Mouse (Mus musculus): ENCODE data around the gene Psma2. TPM values are rescaled to one million over a fixed set of nuclear protein-coding genes. Genes with fewer than 3 reads are reported as not detected.

The Psma2 gene
- polyA plus RNA-seq, 1 experiment = 69.9 TPM

- no peak overlapping the region for H3K27ac ChIP-seq (ENCODE audit: insufficient read depth, low read length)
- H3K4me1 ChIP-seq (ENCODE audit: control insufficient read depth, insufficient read depth, low read length) = no peaks in the 10 kb centered on the region
- TF ChIP-seq POLR2A (IDR thresholded peaks at IDR 0.05; ENCODE audit: extremely low read depth, insufficient read depth, low read length) (no peak), CTCF (IDR thresholded peaks at IDR 0.05; ENCODE audit: extremely low read depth, insufficient read depth, low read length) (no peak)
- H3K4me3 ChIP-seq (ENCODE audit: insufficient read depth, low read length) = no peak overlapping the region
Measured at GRCm38 (mm10) chr13:14639998-14640397, 27.0 kb downstream of the Psma2 start.

DNA sequence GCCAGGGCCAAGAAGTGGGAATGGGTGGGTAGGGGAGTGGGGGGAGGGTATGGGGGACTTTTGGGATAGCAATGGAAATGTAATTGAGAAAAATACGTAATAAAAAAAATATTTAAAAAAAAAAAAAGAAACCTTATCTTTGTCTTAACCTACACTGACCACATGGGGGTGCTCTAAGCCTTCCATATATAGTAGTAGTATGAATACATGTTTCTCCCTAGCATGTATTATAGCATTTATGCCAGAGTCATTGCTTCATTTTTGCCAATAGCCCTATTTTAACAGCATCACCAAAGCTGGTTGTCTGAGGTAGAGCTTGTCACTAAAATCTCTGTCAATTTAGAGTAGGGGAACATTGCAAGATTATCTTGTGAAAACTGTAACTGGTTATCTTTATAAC is 36.3 kb downstream of the Psma2 start:
- no peak overlapping the region for H3K27ac ChIP-seq (ENCODE audit: insufficient read depth, low read length)
- no peak for TF ChIP-seq CTCF (IDR thresholded peaks at IDR 0.05; ENCODE audit: extremely low read depth, insufficient read depth, low read length)
- TF ChIP-seq POLR2A (IDR thresholded peaks at IDR 0.05; ENCODE audit: extremely low read depth, insufficient read depth, low read length) = no peak
- no peak overlapping the region for H3K4me3 ChIP-seq (ENCODE audit: insufficient read depth, low read length)
- H3K4me1 ChIP-seq (ENCODE audit: control insufficient read depth, insufficient read depth, low read length) = no peaks in the 10 kb centered on the region

DNA sequence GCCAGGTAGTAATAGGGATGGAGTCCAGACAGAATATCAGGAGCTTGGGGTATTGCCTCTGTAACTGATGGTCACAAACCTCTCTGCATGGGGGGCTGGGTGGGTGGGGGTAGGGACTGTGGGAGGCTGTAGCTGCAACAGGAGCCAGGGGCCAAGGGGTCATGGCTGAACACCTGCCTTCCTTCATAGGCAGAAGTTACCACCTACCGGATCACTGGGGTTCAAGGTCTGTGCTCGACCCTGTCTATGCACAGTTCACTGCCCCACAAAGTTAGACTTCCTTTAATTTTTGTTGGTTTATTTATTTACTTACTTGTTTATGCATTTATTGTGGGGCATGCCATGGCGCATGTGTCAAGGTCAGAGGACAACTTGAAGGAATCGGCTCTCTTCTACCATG is 54.1 kb downstream of the Psma2 start:
- Histone ChIP-seq H3K4me3 (ENCODE audit: insufficient read depth, low read length) (no peak overlapping the region), H3K4me1 (ENCODE audit: control insufficient read depth, insufficient read depth, low read length) (no peaks in the 10 kb centered on the region), H3K27ac (ENCODE audit: insufficient read depth, low read length) (no peak overlapping the region)
- TF ChIP-seq CTCF (IDR thresholded peaks at IDR 0.05; ENCODE audit: extremely low read depth, insufficient read depth, low read length) (no peak), POLR2A (IDR thresholded peaks at IDR 0.05; ENCODE audit: extremely low read depth, insufficient read depth, low read length) (no peak)

DNA sequence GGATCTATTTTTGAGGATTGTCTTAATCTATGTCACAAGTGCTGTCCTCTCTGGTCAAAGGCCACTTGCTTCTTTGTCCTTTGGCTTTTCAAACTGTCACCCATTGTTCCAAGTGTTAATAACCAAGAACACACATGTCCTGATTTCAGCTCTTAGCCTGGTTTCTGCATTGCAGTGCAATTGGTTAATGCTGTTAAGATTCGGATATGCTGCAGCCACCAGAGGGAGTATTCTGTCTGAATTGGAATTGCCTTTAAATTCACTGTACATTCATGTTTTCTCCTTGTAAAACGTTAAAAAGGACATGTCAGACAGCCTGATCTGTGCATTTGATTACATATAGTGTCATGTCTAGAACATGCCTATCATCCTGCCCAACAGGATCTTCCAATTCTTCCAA is 57.3 kb downstream of the Psma2 start:
- H3K27ac ChIP-seq (ENCODE audit: insufficient read depth, low read length) = no peak overlapping the region
- no peak for TF ChIP-seq POLR2A (IDR thresholded peaks at IDR 0.05; ENCODE audit: extremely low read depth, insufficient read depth, low read length)
- TF ChIP-seq CTCF (IDR thresholded peaks at IDR 0.05; ENCODE audit: extremely low read depth, insufficient read depth, low read length) = peak; percentile 37; the same call in 1 of the 2 replicates
- no peaks in the 10 kb centered on the region for H3K4me1 ChIP-seq (ENCODE audit: control insufficient read depth, insufficient read depth, low read length)
- H3K4me3 ChIP-seq (ENCODE audit: insufficient read depth, low read length) = no peak overlapping the region

GRCm38 (mm10) chr13:14688955-14689354 is 75.9 kb downstream of the Psma2 start:
- H3K4me1 ChIP-seq (ENCODE audit: control insufficient read depth, insufficient read depth, low read length) = no peaks in the 10 kb centered on the region
- TF ChIP-seq POLR2A (IDR thresholded peaks at IDR 0.05; ENCODE audit: extremely low read depth, insufficient read depth, low read length) (no peak), CTCF (IDR thresholded peaks at IDR 0.05; ENCODE audit: extremely low read depth, insufficient read depth, low read length) (no peak)
- no peak overlapping the region for H3K27ac ChIP-seq (ENCODE audit: insufficient read depth, low read length)
- H3K4me3 ChIP-seq (ENCODE audit: insufficient read depth, low read length) = no peak overlapping the region

GRCm38 (mm10) chr13:14716801-14717200 is 103.8 kb downstream of the Psma2 start:
- no peak for TF ChIP-seq CTCF (IDR thresholded peaks at IDR 0.05; ENCODE audit: extremely low read depth, insufficient read depth, low read length)
- no peak for TF ChIP-seq POLR2A (IDR thresholded peaks at IDR 0.05; ENCODE audit: extremely low read depth, insufficient read depth, low read length)
- Histone ChIP-seq H3K4me3 (ENCODE audit: insufficient read depth, low read length) (no peak overlapping the region), H3K27ac (ENCODE audit: insufficient read depth, low read length) (no peak overlapping the region), H3K4me1 (ENCODE audit: control insufficient read depth, insufficient read depth, low read length) (no peaks in the 10 kb centered on the region)

DNA sequence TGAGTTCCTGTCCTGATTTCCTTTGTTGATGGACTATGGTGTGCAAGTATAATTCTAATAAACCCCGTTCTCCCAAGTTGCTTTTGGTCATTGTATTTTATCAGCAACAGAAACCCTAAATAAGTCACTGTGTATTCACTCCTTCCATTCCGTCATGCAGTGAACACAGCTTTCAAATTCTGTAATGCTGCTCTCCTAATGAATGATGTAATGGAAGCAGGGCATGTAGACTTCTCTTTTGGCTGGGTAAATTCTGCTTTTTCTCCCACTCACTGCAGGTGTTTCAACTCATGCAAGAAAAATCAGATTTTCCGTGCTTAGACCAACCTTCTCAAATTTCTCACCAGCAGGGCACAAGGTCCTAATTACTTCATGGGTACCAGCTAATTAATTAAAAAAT is 104.7 kb downstream of the Psma2 start:
- H3K4me3 ChIP-seq (ENCODE audit: insufficient read depth, low read length) = no peak overlapping the region
- no peak overlapping the region for H3K27ac ChIP-seq (ENCODE audit: insufficient read depth, low read length)
- TF ChIP-seq CTCF (IDR thresholded peaks at IDR 0.05; ENCODE audit: extremely low read depth, insufficient read depth, low read length) (no peak), POLR2A (IDR thresholded peaks at IDR 0.05; ENCODE audit: extremely low read depth, insufficient read depth, low read length) (no peak)
- no peaks in the 10 kb centered on the region for H3K4me1 ChIP-seq (ENCODE audit: control insufficient read depth, insufficient read depth, low read length)

Other genes with a start within 250 kb of the Psma2 start
- gene Hecw1, start 90.0 kb upstream of the Psma2 start, polyA plus RNA-seq (2012; rRNA removed) = 36.8 and 37.9 TPM in 2 replicates
- 26.6 and 27.3 TPM in 2 replicates for gene Mrpl32, start 75 bp upstream of the Psma2 start, polyA plus RNA-seq (2012; rRNA removed)
- gene AW209491, start 16.9 kb downstream of the Psma2 start, polyA plus RNA-seq (2012; rRNA removed) = 17.0 and 17.3 TPM in 2 replicates

Measured in cortical plate, adult 2 months (tissue).